In the genomic region with DNA sequence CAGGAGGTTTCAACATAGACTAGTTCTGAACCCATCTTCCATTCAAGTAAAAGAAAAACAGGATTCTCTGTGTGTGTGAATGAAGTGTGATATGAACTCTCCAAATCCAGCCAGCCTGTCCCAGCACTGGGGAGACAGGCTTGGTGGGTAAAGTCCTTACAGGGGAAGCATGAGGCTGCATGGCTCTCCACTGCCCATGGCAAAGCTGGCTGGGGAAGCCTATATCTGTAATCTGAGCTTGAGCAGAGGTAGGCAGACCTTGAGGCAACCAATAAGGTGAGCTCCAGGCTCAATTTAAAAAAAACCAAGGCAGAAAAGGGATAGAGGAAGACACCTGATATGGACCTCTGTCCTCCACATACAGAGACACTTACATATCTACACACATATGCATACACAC, we compare ENCODE assay signal across 10 mouse cellular contexts.
"Had no signal": no experiment of that assay in that cellular context is flagged by ENCODE, and none has a peak within 500 bp of the region (broad histone marks: within the 10 kb centered on the region; RNA-seq: fewer than 3 reads in every experiment).

No protein-coding gene starts in this region.

- DNase-seq: layer of hippocampus, postnatal 36 days; liver, embryonic 13.5 days; lung, adult 2 months; midbrain, embryonic 14.5 days; thymus, adult 2 months; thymus, postnatal 14 days; thymus, postnatal 4 days had no signal

- H3K9ac ChIP-seq: liver, embryonic 13.5 days had no signal

- H3K9me3 ChIP-seq: liver, embryonic 13.5 days had no signal

- H3K36me3 ChIP-seq: liver, embryonic 13.5 days had no signal

- H3K4me3 ChIP-seq: left cerebral cortex, adult 2 months; liver, embryonic 13.5 days had no signal

- H3K4me2 ChIP-seq: liver, embryonic 13.5 days; midbrain, embryonic 11.5 days had no signal

- H3K27ac ChIP-seq: left cerebral cortex, adult 2 months; liver, embryonic 13.5 days; macrophage had no signal
